Mouse (Mus musculus): ENCODE measurements around the gene Otop3. TPM values are rescaled to one million over a fixed set of nuclear protein-coding genes. Genes with fewer than 3 reads are reported as not detected.

Otop3 gene
- polyA plus RNA-seq, 1 experiment from 2014 or later, result 1.0 TPM

DNA sequence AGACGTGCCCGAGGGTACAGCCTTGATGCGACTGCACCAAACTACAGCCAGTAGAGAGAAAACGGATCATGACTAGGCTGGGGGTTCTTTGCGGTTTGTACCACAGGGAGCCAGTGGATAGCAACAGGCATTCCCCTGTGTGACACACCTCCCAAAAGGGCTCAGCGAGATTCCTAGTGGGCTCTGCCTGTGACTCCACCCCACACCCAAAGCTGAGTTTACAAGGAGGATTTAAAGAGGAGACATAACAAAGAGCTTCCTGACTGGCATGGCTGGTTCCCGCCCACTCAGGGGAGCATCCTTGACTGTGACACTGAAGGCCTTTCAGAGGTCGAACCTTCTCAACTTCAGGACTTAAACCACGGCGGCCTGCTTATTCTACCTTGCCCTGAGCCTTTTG lies 43.0 kb upstream of the Otop3 start:
- Histone ChIP-seq H3K27ac (ENCODE audit: low read length) (0 out of 2 replicates have a peak overlapping the region, but pooled peaks have one; percentile 27), H3K4me1 (ENCODE audit: control insufficient read depth, insufficient read depth, low read length) (peaks cover 12% of the 10 kb centered on the region)

GRCm38 (mm10) chr11:115292631-115293375 lies 41.7 kb upstream of the Otop3 start:
- WGBS, result 57% methylated on average over 14 of the region's 14 CpGs
- H3K9me3 ChIP-seq (ENCODE audit: control insufficient read depth, low read depth, low read length), result no peaks in the 10 kb centered on the region
- peaks cover 15% of the 10 kb centered on the region for H3K4me1 ChIP-seq (ENCODE audit: control insufficient read depth, insufficient read depth, low read length)
- no peak overlapping the region for H3K9ac ChIP-seq (replicated peaks; ENCODE audit: low read depth, low read length)
- ATAC-seq (ENCODE audit: insufficient number of reproducible peaks, insufficient read depth, low FRiP score, low read depth), result peak; percentile 40; the same call in 1 of the 2 replicates
- H3K4me2 ChIP-seq (replicated peaks; ENCODE audit: low read depth, low read length), result no peak overlapping the region
- no peaks in the 10 kb centered on the region for H3K36me3 ChIP-seq (ENCODE audit: control insufficient read depth, insufficient read depth, low read length)
- no peak overlapping the region for H3K4me3 ChIP-seq (ENCODE audit: low read depth, low read length)
- H3K27me3 ChIP-seq (ENCODE audit: control insufficient read depth, insufficient read depth, low read length), result no peaks in the 10 kb centered on the region
- H3K27ac ChIP-seq (ENCODE audit: low read length), result peak overlapping the region; percentile 85

More for the DNA sequence above, 43.0 kb upstream of the Otop3 start:
- 79% methylated on average over 10 of the region's 10 CpGs for WGBS
- ATAC-seq (ENCODE audit: insufficient number of reproducible peaks, insufficient read depth, low FRiP score, low read depth), result no peak
- no peak overlapping the region for H3K9ac ChIP-seq (replicated peaks; ENCODE audit: low read depth, low read length)
- H3K27me3 ChIP-seq (ENCODE audit: control insufficient read depth, insufficient read depth, low read length), result no peaks in the 10 kb centered on the region
- no peaks in the 10 kb centered on the region for H3K9me3 ChIP-seq (ENCODE audit: control insufficient read depth, low read depth, low read length)
- no peak overlapping the region for H3K4me2 ChIP-seq (replicated peaks; ENCODE audit: low read depth, low read length)
- no peak overlapping the region for H3K4me3 ChIP-seq (ENCODE audit: low read depth, low read length)
- no peaks in the 10 kb centered on the region for H3K36me3 ChIP-seq (ENCODE audit: control insufficient read depth, insufficient read depth, low read length)

DNA sequence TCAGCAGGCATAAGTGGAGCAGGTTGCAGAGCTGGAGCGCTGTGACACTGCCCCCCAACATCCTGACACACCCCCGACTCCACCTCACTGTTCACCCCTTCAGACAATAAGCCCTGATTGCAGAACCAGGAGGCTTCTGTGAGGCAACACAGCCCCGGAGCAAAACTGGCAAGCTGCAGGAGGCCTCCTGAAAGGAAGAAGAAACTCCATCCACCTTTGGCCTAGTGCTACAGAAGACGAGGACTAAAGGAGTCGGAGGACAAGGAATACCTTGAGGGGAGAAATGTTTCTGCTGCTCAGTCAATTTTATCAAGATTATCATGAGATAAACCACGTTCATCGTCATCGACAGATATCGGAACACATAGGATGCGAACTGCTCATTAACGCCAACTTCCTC lies 38.6 kb upstream of the Otop3 start:
- no peak overlapping the region for H3K4me2 ChIP-seq (replicated peaks; ENCODE audit: low read depth, low read length)
- H3K4me3 ChIP-seq (ENCODE audit: low read depth, low read length), result no peak overlapping the region
- H3K9ac ChIP-seq (replicated peaks; ENCODE audit: low read depth, low read length), result no peak overlapping the region
- no peak overlapping the region for H3K27ac ChIP-seq (ENCODE audit: low read length)
- no peak for ATAC-seq (ENCODE audit: insufficient number of reproducible peaks, insufficient read depth, low FRiP score, low read depth)
- no peaks in the 10 kb centered on the region for H3K36me3 ChIP-seq (ENCODE audit: control insufficient read depth, insufficient read depth, low read length)
- H3K4me1 ChIP-seq (ENCODE audit: control insufficient read depth, insufficient read depth, low read length), result peaks cover 11% of the 10 kb centered on the region
- no peaks in the 10 kb centered on the region for H3K27me3 ChIP-seq (ENCODE audit: control insufficient read depth, insufficient read depth, low read length)
- 88% methylated on average over 11 of the region's 11 CpGs for WGBS
- H3K9me3 ChIP-seq (ENCODE audit: control insufficient read depth, low read depth, low read length), result no peaks in the 10 kb centered on the region

- no peaks in the 10 kb centered on the region for H3K9me3 ChIP-seq (ENCODE audit: control insufficient read depth, low read depth, low read length)
- no peak overlapping the region for H3K9ac ChIP-seq (replicated peaks; ENCODE audit: low read depth, low read length)
- WGBS, result 55% methylated on average over 21 of the region's 21 CpGs
- no peak for ATAC-seq (ENCODE audit: insufficient number of reproducible peaks, insufficient read depth, low FRiP score, low read depth)
- peak overlapping the region; percentile 39 for H3K4me3 ChIP-seq (ENCODE audit: low read depth, low read length)
- H3K4me2 ChIP-seq (replicated peaks; ENCODE audit: low read depth, low read length), result peak overlapping the region; percentile 75
- no peaks in the 10 kb centered on the region for H3K36me3 ChIP-seq (ENCODE audit: control insufficient read depth, insufficient read depth, low read length)
- H3K27ac ChIP-seq (ENCODE audit: low read length), result no peak overlapping the region
- peaks cover 6% of the 10 kb centered on the region; the same call in 1 of the 2 replicates for H3K4me1 ChIP-seq (ENCODE audit: control insufficient read depth, insufficient read depth, low read length)
- H3K27me3 ChIP-seq (ENCODE audit: control insufficient read depth, insufficient read depth, low read length), result no peaks in the 10 kb centered on the region
Measured at GRCm38 (mm10) chr11:115296471-115297210, 37.9 kb upstream of the Otop3 start.

DNA sequence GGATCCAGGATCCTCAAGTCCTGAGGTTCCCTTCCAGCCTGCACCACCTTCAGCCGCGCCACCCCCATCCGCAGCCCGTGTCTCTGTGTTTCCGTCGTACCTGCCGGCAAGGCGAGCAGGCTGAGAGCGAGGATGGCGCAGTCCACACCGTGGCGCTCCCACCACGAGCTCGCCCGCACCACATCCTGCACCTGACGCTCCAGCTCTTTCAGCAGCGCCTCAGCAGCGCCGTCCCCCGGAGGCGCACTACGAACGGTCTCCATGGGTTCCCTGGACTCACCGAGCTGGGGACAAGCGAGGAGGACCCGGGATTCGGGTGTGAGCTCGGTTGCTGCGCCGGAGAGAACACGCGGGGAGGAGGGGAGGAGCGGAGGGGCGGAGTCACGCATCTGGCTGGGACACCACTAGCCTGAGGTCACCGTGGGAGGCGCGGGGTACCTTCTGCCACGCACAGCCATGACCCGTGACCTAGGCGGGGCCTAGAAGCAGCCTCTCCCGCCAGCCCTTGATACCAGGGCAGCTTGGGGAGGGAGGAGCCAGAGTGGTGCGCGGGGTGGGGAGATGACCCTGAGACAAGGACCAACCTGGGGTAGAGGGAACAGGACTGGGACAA lies 37.2 kb upstream of the Otop3 start, which contains the start of gene Fads6:
Gene Fads6, minus strand, starts transcription at position 450 of the 613 bp plus-strand sequence.
- no peaks in the 10 kb centered on the region for H3K36me3 ChIP-seq (ENCODE audit: control insufficient read depth, insufficient read depth, low read length)
- no peak within 1 kb of the TSS for H3K27ac ChIP-seq (ENCODE audit: low read length)
- no peaks in the 10 kb centered on the region for H3K9me3 ChIP-seq (ENCODE audit: control insufficient read depth, low read depth, low read length)
- under 1% methylated on average over 44 of the region's 44 CpGs for WGBS
- 0 out of 2 replicates have a peak within 1 kb of the TSS, but pooled peaks have one; percentile 21 for H3K9ac ChIP-seq (replicated peaks; ENCODE audit: low read depth, low read length)
- H3K27me3 ChIP-seq (ENCODE audit: control insufficient read depth, insufficient read depth, low read length), result no peaks in the 10 kb centered on the region
- H3K4me3 ChIP-seq (ENCODE audit: low read depth, low read length), result peak within 1 kb of the TSS; percentile 39
- ATAC-seq (ENCODE audit: insufficient number of reproducible peaks, insufficient read depth, low FRiP score, low read depth), result peak; percentile 70
- 0 out of 2 replicates have a peak, but pooled peaks cover 3% of the 10 kb centered on the region for H3K4me1 ChIP-seq (ENCODE audit: control insufficient read depth, insufficient read depth, low read length)
- peak within 1 kb of the TSS; percentile 75 for H3K4me2 ChIP-seq (replicated peaks; ENCODE audit: low read depth, low read length)

DNA sequence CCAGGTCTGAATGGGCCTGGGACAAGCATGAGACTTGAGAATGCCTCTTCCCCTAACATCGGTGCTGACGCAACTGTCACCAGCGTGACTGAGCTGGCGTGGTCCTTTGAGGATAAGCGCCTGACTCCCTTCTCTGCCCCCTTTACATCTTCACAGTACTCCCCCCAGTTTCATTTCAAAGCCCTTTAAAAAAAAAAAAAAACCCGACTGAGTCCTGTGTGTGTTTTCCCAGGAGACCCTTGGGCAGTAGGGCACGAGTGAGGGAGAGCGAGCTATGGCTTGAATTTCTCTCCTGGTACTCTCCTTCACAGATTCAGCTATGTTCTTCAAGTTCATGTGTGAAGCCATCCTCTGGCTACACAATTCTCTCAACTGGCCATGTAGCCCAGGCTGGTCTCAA lies 36.4 kb upstream of the Otop3 start:
- Histone ChIP-seq H3K4me1 (ENCODE audit: control insufficient read depth, insufficient read depth, low read length) (0 out of 2 replicates have a peak, but pooled peaks cover 3% of the 10 kb centered on the region), H3K4me2 (replicated peaks; ENCODE audit: low read depth, low read length) (no peak overlapping the region), H3K9me3 (ENCODE audit: control insufficient read depth, low read depth, low read length) (no peaks in the 10 kb centered on the region), H3K27ac (ENCODE audit: low read length) (no peak overlapping the region), H3K9ac (replicated peaks; ENCODE audit: low read depth, low read length) (no peak overlapping the region), H3K4me3 (ENCODE audit: low read depth, low read length) (no peak overlapping the region), H3K27me3 (ENCODE audit: control insufficient read depth, insufficient read depth, low read length) (no peaks in the 10 kb centered on the region), H3K36me3 (ENCODE audit: control insufficient read depth, insufficient read depth, low read length) (no peaks in the 10 kb centered on the region)
- ATAC-seq (ENCODE audit: insufficient number of reproducible peaks, insufficient read depth, low FRiP score, low read depth), result no peak
- 70% methylated on average over 8 of the region's 8 CpGs for WGBS

GRCm38 (mm10) chr11:115300745-115301144 lies 33.8 kb upstream of the Otop3 start:
- no peak for ATAC-seq (ENCODE audit: insufficient number of reproducible peaks, insufficient read depth, low FRiP score, low read depth)
- 88% methylated on average over 4 of the region's 4 CpGs for WGBS
- H3K9ac ChIP-seq (replicated peaks; ENCODE audit: low read depth, low read length), result no peak overlapping the region
- 0 out of 2 replicates have a peak, but pooled peaks cover 3% of the 10 kb centered on the region for H3K4me1 ChIP-seq (ENCODE audit: control insufficient read depth, insufficient read depth, low read length)
- no peaks in the 10 kb centered on the region for H3K27me3 ChIP-seq (ENCODE audit: control insufficient read depth, insufficient read depth, low read length)
- no peak overlapping the region for H3K4me2 ChIP-seq (replicated peaks; ENCODE audit: low read depth, low read length)
- H3K36me3 ChIP-seq (ENCODE audit: control insufficient read depth, insufficient read depth, low read length), result no peaks in the 10 kb centered on the region
- H3K27ac ChIP-seq (ENCODE audit: low read length), result no peak overlapping the region
- no peak overlapping the region for H3K4me3 ChIP-seq (ENCODE audit: low read depth, low read length)
- no peaks in the 10 kb centered on the region for H3K9me3 ChIP-seq (ENCODE audit: control insufficient read depth, low read depth, low read length)

DNA sequence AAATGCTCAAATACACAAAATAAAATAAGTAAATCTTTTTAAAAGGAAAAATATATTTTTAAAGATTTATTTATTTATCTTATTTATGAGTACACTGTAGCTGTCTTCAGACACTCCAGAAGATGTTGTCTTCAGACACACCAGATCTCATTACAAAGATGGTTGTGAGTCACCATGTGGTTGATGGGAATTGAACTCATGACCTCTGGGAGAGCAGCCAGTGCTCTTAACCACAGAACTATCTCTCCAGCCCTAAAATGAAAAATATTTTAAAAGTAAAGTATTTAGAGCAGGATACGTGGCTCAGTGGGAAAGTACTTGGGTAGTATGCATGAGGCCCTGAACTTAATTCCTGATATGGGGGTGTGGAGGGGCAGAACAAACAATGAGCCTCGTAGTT lies 33.2 kb upstream of the Otop3 start:
- Histone ChIP-seq H3K9me3 (ENCODE audit: control insufficient read depth, low read depth, low read length) (no peaks in the 10 kb centered on the region), H3K4me1 (ENCODE audit: control insufficient read depth, insufficient read depth, low read length) (0 out of 2 replicates have a peak, but pooled peaks cover 3% of the 10 kb centered on the region), H3K36me3 (ENCODE audit: control insufficient read depth, insufficient read depth, low read length) (no peaks in the 10 kb centered on the region), H3K4me2 (replicated peaks; ENCODE audit: low read depth, low read length) (no peak overlapping the region), H3K27me3 (ENCODE audit: control insufficient read depth, insufficient read depth, low read length) (no peaks in the 10 kb centered on the region), H3K4me3 (ENCODE audit: low read depth, low read length) (no peak overlapping the region), H3K9ac (replicated peaks; ENCODE audit: low read depth, low read length) (no peak overlapping the region), H3K27ac (ENCODE audit: low read length) (no peak overlapping the region)
- ATAC-seq (ENCODE audit: insufficient number of reproducible peaks, insufficient read depth, low FRiP score, low read depth), result no peak
- WGBS, result 86% methylated on average over 2 of the region's 2 CpGs

Measured in stomach, embryonic 14.5 days (tissue).